Mouse (Mus musculus) G1E (cell line): ENCODE data around the gene Tmem86a. TPM values are rescaled to one million over a fixed set of nuclear protein-coding genes. Genes with fewer than 3 reads are reported as not detected.

Experiments used
- ATAC-seq: 2 replicates; pipeline ENCODE4 v1.8.0; 2016; ENCODE audit warnings: mild to moderate bottlenecking; ENCODE audit not compliant: insufficient number of reproducible peaks, poor library complexity, low FRiP score, severe bottlenecking; ENCODE audit errors: extremely low read depth
- DNase-seq: peaks from one replicate; pipeline ENCODE4 v3.0.0; 2012; ENCODE audit warnings: low spot score
- H3K27me3 ChIP-seq: 2 replicates; pipeline ENCODE4 v1.6.1; 2012; ENCODE audit warnings: mild to moderate bottlenecking, low read length, inconsistent platforms; ENCODE audit not compliant: insufficient read depth
- H3K36me3 ChIP-seq: replicated peaks from 2 replicates; pipeline ENCODE3; 2012; ENCODE audit warnings: mild to moderate bottlenecking, inconsistent platforms
- H3K4me1 ChIP-seq: 2 replicates; pipeline ENCODE4 v1.6.1; 2012; ENCODE audit warnings: low read depth, low read length, inconsistent platforms, mixed read lengths; ENCODE audit not compliant: insufficient read depth
- H3K4me3 ChIP-seq: 2 replicates; pipeline ENCODE4 v1.5.1; 2012; ENCODE audit warnings: low read depth, mild to moderate bottlenecking, inconsistent platforms, low read length, moderate library complexity, mixed read lengths
- H3K9me3 ChIP-seq: replicated peaks from 2 replicates; pipeline ENCODE4 v1.6.1; 2012; ENCODE audit warnings: inconsistent platforms
- CTCF ChIP-seq: IDR thresholded peaks from 2 replicates; pipeline ENCODE4 v1.5.1; 2012; ENCODE audit warnings: low read depth, low read length, inconsistent platforms, mixed read lengths
- GATA1 ChIP-seq: IDR thresholded peaks from 2 replicates; pipeline ENCODE4 v1.6.1; 2012; ENCODE audit warnings: borderline replicate concordance, low read length, inconsistent platforms, mixed read lengths
- GATA2 ChIP-seq: IDR thresholded peaks from 2 replicates; pipeline ENCODE4 v1.6.1; 2012; ENCODE audit warnings: low read depth, low read length, inconsistent platforms, borderline replicate concordance
- POLR2AphosphoS5 ChIP-seq: IDR thresholded peaks from 2 replicates; pipeline ENCODE4 v1.6.1; 2012; ENCODE audit warnings: low read depth, low read length, inconsistent platforms; ENCODE audit not compliant: insufficient replicate concordance
- TAL1 ChIP-seq: conservative IDR thresholded peaks from 2 replicates; pipeline ENCODE4 v1.6.1; 2012; ENCODE audit warnings: low read depth, low read length, inconsistent platforms, mixed read lengths
- polyA plus RNA-seq: library from polyadenylated mRNA; stranded (reverse); fragments of >175 nt; gene quantifications from 2 replicates; pipeline ENCODE4 v1.2.3, GENCODE M21; 2012
- total RNA-seq, 2 experiments: library from RNA; stranded (forward) in 1 of 2; stranded (reverse) in 1 of 2; fragments of 200-1000 nt in 1 of 2; fragments of >200 nt in 1 of 2; fragmentation: Nextera tagmentation in 1 of 2; gene quantifications; 2 replicates each; pipeline ENCODE4 v1.2.3; 2014 to 2017

Gene Tmem86a
- total and polyA plus RNA-seq, 3 experiments = 0.05 to 7.1 TPM; not detected in 1

- no peaks in the 10 kb centered on the region for H3K36me3 ChIP-seq
- H3K27me3 ChIP-seq = peaks cover 70% of the 10 kb centered on the region
- no peak overlapping the region for H3K4me3 ChIP-seq
- TF ChIP-seq TAL1 = no peak
- no peak for TF ChIP-seq POLR2AphosphoS5
- TF ChIP-seq GATA1 = no peak
- TF ChIP-seq CTCF = no peak
- no peak for TF ChIP-seq GATA2
- DNase-seq (no peak), ATAC-seq (no peak)
- H3K4me1 ChIP-seq = no peaks in the 10 kb centered on the region
- H3K9me3 ChIP-seq = no peaks in the 10 kb centered on the region
These were observed 27.1 kb downstream of the Tmem86a start for GRCm38 (mm10) chr7:47077451-47077850.

- Histone ChIP-seq H3K4me3 (no peak overlapping the region), H3K27me3 (peaks cover 57% of the 10 kb centered on the region), H3K4me1 (no peaks in the 10 kb centered on the region), H3K36me3 (no peaks in the 10 kb centered on the region), H3K9me3 (no peaks in the 10 kb centered on the region)
- DNase-seq = no peak
- ATAC-seq = no peak
- no peak for TF ChIP-seq TAL1
- no peak for TF ChIP-seq CTCF
- TF ChIP-seq GATA2 = no peak
- no peak for TF ChIP-seq GATA1
- no peak for TF ChIP-seq POLR2AphosphoS5
These were observed 30.5 kb downstream of the Tmem86a start for GRCm38 (mm10) chr7:47080868-47081267.

GRCm38 (mm10) chr7:47081277-47081676, 30.9 kb downstream of the Tmem86a start:
- H3K4me1 ChIP-seq = no peaks in the 10 kb centered on the region
- H3K4me3 ChIP-seq = no peak overlapping the region
- no peaks in the 10 kb centered on the region for H3K36me3 ChIP-seq
- ATAC-seq (peak; percentile 34; the same call in 1 of the 2 replicates), DNase-seq (no peak)
- H3K9me3 ChIP-seq = no peaks in the 10 kb centered on the region
- H3K27me3 ChIP-seq = peaks cover 55% of the 10 kb centered on the region
- TF ChIP-seq CTCF (peak; percentile 59), GATA1 (no peak)

- DNase-seq (no peak), ATAC-seq (no peak)
- H3K36me3 ChIP-seq = no peaks in the 10 kb centered on the region
- peaks cover 54% of the 10 kb centered on the region for H3K27me3 ChIP-seq
- H3K4me3 ChIP-seq = no peak overlapping the region
- TF ChIP-seq POLR2AphosphoS5 (no peak), GATA1 (no peak), TAL1 (no peak), GATA2 (no peak), CTCF (no peak)
- no peaks in the 10 kb centered on the region for H3K9me3 ChIP-seq
- no peaks in the 10 kb centered on the region for H3K4me1 ChIP-seq
These were observed 34.7 kb downstream of the Tmem86a start for GRCm38 (mm10) chr7:47085075-47085474.

- H3K4me3 ChIP-seq = no peak overlapping the region
- H3K9me3 ChIP-seq = no peaks in the 10 kb centered on the region
- DNase-seq = no peak
- no peak for ATAC-seq
- TF ChIP-seq POLR2AphosphoS5 = no peak
- TF ChIP-seq GATA2 = no peak
- TF ChIP-seq TAL1 = no peak
- no peak for TF ChIP-seq GATA1
- TF ChIP-seq CTCF = no peak
- no peaks in the 10 kb centered on the region; the same call in 1 of the 2 replicates for H3K4me1 ChIP-seq
- H3K36me3 ChIP-seq = no peaks in the 10 kb centered on the region
- peaks cover 32% of the 10 kb centered on the region for H3K27me3 ChIP-seq
These were observed 43.5 kb downstream of the Tmem86a start for GRCm38 (mm10) chr7:47093935-47094334.

GRCm38 (mm10) chr7:47094969-47095368, 44.6 kb downstream of the Tmem86a start:
- TF ChIP-seq GATA2 (no peak), TAL1 (no peak), POLR2AphosphoS5 (no peak), CTCF (no peak), GATA1 (no peak)

GRCm38 (mm10) chr7:47098044-47098443, 47.6 kb downstream of the Tmem86a start:
- H3K4me1 ChIP-seq = no peaks in the 10 kb centered on the region
- H3K27me3 ChIP-seq = peaks cover 16% of the 10 kb centered on the region
- TF ChIP-seq GATA1 (no peak), POLR2AphosphoS5 (no peak), CTCF (no peak), TAL1 (no peak), GATA2 (no peak)
- H3K36me3 ChIP-seq = no peaks in the 10 kb centered on the region
- no peak for DNase-seq
- ATAC-seq = no peak
- H3K9me3 ChIP-seq = no peaks in the 10 kb centered on the region
- no peak overlapping the region for H3K4me3 ChIP-seq

More at GRCm38 (mm10) chr7:47094969-47095368, 44.6 kb downstream of the Tmem86a start:
- Histone ChIP-seq H3K4me3 (no peak overlapping the region), H3K9me3 (no peaks in the 10 kb centered on the region), H3K4me1 (no peaks in the 10 kb centered on the region; the same call in 1 of the 2 replicates), H3K36me3 (no peaks in the 10 kb centered on the region), H3K27me3 (peaks cover 27% of the 10 kb centered on the region)
- ATAC-seq = no peak
- DNase-seq = no peak
